Mouse (Mus musculus) lung, adult 2 months (tissue): ENCODE measurements around the gene Cacng7. TPM values are rescaled to one million over a fixed set of nuclear protein-coding genes. Genes with fewer than 3 reads are reported as not detected.

ENCODE experiments used
- DNase-seq: peaks from one replicate; pipeline ENCODE4 v3.0.0; 2022
- H3K4me1 ChIP-seq: fragments of 200-500 bp; 2 replicates; pipeline ENCODE4 v1.6.1; 2011; ENCODE audit warnings: low read length; ENCODE audit not compliant: control insufficient read depth, insufficient read depth
- H3K4me3 ChIP-seq: fragments of 200-500 bp; replicated peaks from 2 replicates; pipeline ENCODE3; 2011; ENCODE audit warnings: low read depth, mild to moderate bottlenecking, control low read depth, low read length; ENCODE audit errors: extremely low read depth
- CTCF ChIP-seq: fragments of 200-500 bp; IDR thresholded peaks from 2 replicates; pipeline ENCODE4 v1.5.1; 2011; ENCODE audit warnings: mild to moderate bottlenecking, low read length, control low read depth; ENCODE audit not compliant: insufficient read depth
- POLR2A ChIP-seq: fragments of 200-500 bp; IDR thresholded peaks from 2 replicates; pipeline ENCODE4 v1.6.1; 2011; ENCODE audit warnings: low read depth, mild to moderate bottlenecking, control low read depth, low read length, borderline replicate concordance; ENCODE audit errors: extremely low read depth
- WGBS: fragments of 180-500 bp; shearing (Covaris S2); methylation state at CpG from one replicate; pipeline ENCODE4 v1.1.7; 2018; 5-methylcytosine and 5-hydroxymethylcytosine counted together
- polyA plus RNA-seq: library from polyadenylated mRNA; depleted of rRNA; stranded (reverse); fragments of >200 nt; gene quantifications from 2 replicates; pipeline ENCODE4 v1.2.3, GENCODE M21; 2012

Cacng7 gene
- polyA plus RNA-seq, 1 experiment = 7.4 TPM

DNA sequence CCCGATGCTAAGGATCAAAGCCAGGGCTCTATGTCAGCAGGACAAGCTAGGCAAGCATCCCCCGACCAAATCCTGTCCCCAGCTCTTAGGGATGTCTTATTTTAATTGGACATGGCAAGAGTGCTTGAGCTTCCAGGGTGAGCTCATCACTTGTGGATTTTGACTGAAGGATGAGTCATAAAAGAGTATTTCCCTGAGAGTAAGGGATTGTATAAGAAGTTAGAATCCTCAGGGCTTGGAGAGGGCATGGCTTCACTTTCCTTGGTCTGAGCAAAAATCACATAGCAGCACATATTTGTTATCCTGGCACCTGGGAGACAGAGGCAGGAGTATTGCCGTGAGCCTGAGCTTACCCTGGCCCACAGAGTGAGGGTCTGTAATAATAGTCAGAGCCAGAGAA, 11.9 kb upstream of the Cacng7 start:
- H3K4me1 ChIP-seq = no peaks in the 10 kb centered on the region
- H3K4me3 ChIP-seq = no peak overlapping the region
- TF ChIP-seq CTCF (no peak), POLR2A (no peak)
- 67% methylated on average over 3 of the region's 3 CpGs for WGBS
- no peak for DNase-seq

DNA sequence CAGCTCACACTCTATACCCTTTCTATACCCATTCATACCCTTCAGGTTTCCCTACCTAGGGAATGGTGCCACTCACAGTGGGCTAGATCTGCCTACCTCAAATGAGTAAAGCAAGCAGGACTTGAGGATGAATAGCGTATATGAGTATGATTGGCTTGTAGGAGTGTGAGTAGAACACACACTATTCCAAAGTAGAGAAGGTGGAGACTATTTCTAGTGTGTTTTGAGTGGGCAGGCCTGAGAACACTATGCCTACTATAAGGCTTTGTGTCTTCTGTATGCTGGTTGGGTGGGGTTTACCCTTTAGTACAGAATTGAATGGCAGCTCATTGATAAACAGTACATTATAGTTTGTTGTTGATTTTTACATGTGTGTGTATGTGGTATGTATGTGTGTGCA, 8.9 kb upstream of the Cacng7 start:
- no peak for TF ChIP-seq CTCF
- TF ChIP-seq POLR2A = no peak
- no peak for DNase-seq
- WGBS = 93% methylated on average over 1 of the region's 1 CpGs

DNA sequence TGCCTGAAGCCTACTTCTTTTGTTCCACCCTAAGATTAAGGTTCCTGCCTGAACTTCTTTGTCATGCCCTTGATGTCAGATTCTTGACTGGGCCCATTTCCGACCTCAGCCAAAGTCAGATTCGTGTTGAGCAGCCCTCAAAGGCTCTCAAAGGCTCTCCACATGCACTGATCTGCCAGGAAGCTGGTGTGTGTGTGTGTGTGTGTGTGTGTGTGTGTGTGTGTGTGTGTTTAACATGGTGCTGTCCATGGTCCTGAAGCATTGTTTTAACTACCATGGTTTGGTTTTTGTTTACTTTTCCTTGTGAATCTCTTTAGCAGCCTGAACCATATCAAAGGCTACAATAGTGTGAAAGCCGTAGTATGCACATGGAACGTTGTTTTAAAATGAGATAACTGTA, 4.8 kb upstream of the Cacng7 start:
- no peak for DNase-seq
- 48% methylated on average over 4 of the region's 4 CpGs for WGBS
- TF ChIP-seq POLR2A = no peak
- no peak for TF ChIP-seq CTCF
- no peak overlapping the region for H3K4me3 ChIP-seq
- H3K4me1 ChIP-seq = peaks cover 2% of the 10 kb centered on the region; the same call in 1 of the 2 replicates

More for the DNA sequence above, 8.9 kb upstream of the Cacng7 start:
- Histone ChIP-seq H3K4me3 (no peak overlapping the region), H3K4me1 (no peaks in the 10 kb centered on the region)

DNA sequence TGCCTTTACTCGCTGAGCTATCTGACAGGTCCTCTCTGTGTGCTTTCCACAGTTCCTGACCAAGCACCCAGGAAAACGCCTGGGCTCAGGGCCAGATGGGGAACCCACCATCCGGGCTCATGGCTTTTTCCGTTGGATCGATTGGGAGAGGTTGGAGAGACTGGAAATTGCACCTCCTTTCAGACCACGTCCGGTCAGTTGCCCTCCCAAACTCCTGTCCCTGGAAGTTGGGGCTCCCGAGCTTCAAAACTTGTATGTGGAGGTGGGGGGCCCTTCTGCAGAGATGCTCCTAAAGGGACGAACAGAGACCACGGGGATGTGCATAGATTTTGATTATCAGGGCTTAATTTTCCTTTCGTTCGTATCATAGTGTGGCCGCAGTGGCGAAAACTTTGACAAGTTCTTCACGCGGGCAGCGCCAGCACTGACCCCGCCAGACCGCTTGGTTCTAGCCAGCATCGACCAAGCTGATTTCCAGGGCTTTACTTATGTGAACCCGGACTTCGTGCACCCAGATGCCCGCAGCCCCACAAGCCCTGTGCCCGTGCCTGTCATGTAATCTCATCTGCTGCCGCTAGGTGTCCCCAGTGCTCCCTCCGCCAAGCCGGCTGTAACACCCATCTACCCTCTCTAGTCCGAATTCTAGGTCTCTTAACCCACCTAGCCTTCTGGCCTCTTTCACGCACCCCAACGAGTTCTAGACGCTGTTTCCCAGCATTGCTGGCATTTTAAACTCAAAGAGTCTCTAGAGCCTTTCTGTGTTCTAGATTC, 2.8 kb upstream of the Cacng7 start:
- H3K4me1 ChIP-seq = peaks cover 2% of the 10 kb centered on the region; the same call in 1 of the 2 replicates
- TF ChIP-seq CTCF = peak; percentile 96
- no peak for TF ChIP-seq POLR2A
- 28% methylated on average over 31 of the region's 31 CpGs for WGBS
- peak; percentile 73 for DNase-seq
- H3K4me3 ChIP-seq = no peak overlapping the region

DNA sequence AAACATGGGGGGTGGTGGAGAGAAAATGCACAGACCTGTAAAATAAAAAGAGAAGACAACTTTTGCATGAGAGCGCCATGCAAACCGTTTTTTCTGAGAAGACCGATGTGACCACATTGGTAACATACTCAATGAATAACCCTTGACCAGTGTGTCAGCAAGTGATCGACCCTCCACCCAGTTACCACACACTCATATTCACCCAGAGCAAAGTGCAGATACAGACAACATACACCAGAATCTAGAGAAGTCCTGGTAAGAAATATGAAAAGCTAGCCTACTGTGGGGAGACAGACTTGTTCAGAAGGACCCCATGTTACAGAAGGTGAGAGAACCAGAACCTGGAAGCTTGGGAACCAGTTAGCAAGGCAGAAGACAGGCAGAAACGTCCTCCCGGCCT, 1.6 kb upstream of the Cacng7 start:
- TF ChIP-seq CTCF (no peak), POLR2A (no peak)
- no peak for DNase-seq
- Histone ChIP-seq H3K4me1 (peaks cover 2% of the 10 kb centered on the region; the same call in 1 of the 2 replicates), H3K4me3 (no peak overlapping the region)
- WGBS = 50% methylated on average over 6 of the region's 6 CpGs

GRCm38 (mm10) chr7:3331581-3332223, 1.1 kb upstream of the Cacng7 start:
- WGBS = 3% methylated on average over 27 of the region's 27 CpGs
- peak; percentile 12 for DNase-seq
- H3K4me1 ChIP-seq = peaks cover 2% of the 10 kb centered on the region; the same call in 1 of the 2 replicates
- peak overlapping the region; percentile 19 for H3K4me3 ChIP-seq
- TF ChIP-seq POLR2A (no peak), CTCF (no peak)

DNA sequence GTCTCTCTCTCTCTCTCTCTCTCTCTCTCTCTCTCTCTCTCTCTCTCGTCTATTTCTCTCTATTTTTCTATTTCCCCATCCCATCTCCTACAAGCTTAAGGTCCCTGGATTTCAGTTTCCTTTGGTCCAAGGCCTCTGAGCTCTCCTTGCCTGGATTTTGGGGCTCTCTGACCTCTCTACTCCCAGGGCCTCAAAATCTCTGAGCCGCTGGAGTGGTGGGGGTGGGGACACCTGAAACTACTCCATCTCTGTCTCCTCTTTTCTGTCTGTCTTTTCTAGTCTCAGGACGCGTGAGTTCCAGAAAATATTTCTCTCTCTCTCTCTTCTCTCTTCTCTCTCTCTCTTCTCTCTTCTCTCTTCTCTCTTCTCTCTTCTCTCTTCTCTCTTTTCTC, 535 bp upstream of the Cacng7 start:
- Histone ChIP-seq H3K4me3 (no peak overlapping the region), H3K4me1 (peaks cover 2% of the 10 kb centered on the region; the same call in 1 of the 2 replicates)
- WGBS = 0% methylated on average over 4 of the region's 4 CpGs
- TF ChIP-seq POLR2A (no peak), CTCF (no peak)
- DNase-seq = no peak

- DNase-seq = no peak
- Histone ChIP-seq H3K4me3 (no peak overlapping the region), H3K4me1 (peaks cover 2% of the 10 kb centered on the region; the same call in 1 of the 2 replicates)
- TF ChIP-seq POLR2A (no peak), CTCF (no peak)
- WGBS = 17% methylated on average over 5 of the region's 5 CpGs
Measured at GRCm38 (mm10) chr7:3333542-3333941, 787 bp downstream of the Cacng7 start.

- no peak for DNase-seq
- WGBS = 66% methylated on average over 17 of the region's 17 CpGs
- TF ChIP-seq CTCF (no peak), POLR2A (no peak)
- Histone ChIP-seq H3K4me1 (peaks cover 2% of the 10 kb centered on the region; the same call in 1 of the 2 replicates), H3K4me3 (no peak overlapping the region)
Measured at GRCm38 (mm10) chr7:3336412-3336811, 3.7 kb downstream of the Cacng7 start.

DNA sequence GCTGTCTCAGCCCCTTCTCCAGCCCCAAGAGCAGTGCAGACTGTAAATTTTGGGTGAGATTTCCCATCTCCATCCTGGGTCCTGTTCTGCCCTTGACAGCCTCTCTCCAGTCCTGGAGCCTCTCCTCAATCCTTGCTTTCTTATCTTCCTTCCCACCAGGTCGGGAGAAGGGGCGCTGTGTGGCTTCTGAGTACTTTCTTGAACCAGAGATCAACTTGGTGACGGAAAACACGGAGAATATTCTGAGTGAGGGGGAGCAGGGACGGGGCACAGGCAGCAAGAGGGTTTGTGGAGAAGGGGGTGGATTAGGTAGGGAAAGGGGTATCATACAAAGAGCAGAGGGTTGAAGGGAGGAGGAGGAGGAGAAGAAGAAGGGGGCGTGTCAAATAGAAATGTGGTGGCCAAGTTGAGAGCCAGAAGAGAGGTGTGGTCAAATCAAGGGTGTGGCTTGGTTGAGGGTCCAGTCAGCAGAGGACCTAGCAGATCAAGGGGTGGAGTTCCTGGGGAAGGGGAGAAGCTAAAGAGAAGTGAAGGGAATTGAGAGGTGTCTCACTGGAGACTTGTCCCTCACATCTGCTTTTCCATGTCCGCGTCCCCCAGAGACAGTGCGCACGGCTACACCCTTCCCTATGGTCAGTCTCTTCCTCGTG, 5.7 kb downstream of the Cacng7 start:
- WGBS = 72% methylated on average over 11 of the region's 11 CpGs

More for the DNA sequence above, 5.7 kb downstream of the Cacng7 start:
- DNase-seq = no peak
- H3K4me1 ChIP-seq = no peaks in the 10 kb centered on the region
- TF ChIP-seq CTCF = no peak
- TF ChIP-seq POLR2A = no peak
- H3K4me3 ChIP-seq = no peak overlapping the region
